Comparison of ENCODE assay signal across 8 mouse cellular contexts in the genomic region with DNA sequence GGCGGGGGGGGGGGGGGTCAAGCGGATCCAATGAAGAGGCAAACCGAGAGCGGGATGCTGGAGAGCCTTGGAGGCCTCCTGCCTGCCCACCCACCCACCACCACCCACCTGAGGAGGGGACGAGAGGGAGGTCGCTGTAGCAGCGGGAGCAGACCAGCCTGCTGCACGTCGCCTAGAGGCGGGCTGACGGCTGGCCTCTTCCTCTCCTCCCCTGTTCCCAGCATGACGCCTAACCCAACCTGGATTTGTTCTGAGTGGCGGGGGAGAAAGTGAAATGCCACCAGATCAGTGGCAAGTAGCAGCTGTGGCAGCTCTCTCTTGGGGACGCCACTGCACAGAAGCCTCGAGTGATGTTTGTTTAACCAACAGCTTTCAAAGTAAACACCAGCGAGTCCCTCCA. TPM values are rescaled to one million over a fixed set of nuclear protein-coding genes. Genes with fewer than 3 reads are reported as not detected.
DNase-seq lines count a peak whose midpoint lies in the region; ATAC-seq lines count a peak whose summit lies in the region.

No protein-coding gene starts in this region.

- H3K4me1 ChIP-seq in hindbrain, embryonic 12.5 days, result peaks cover 49% of the 10 kb centered on the region
- H3K4me1 ChIP-seq in hindbrain, embryonic 16.5 days (ENCODE audit: control insufficient read depth, insufficient read depth, low read depth, low read length), result peaks cover 29% of the 10 kb centered on the region
- peaks cover 39% of the 10 kb centered on the region for H3K4me1 ChIP-seq in heart, embryonic 15.5 days (replicated peaks)
- H3K4me1 ChIP-seq in midbrain, embryonic 11.5 days (ENCODE audit: control insufficient read depth, insufficient read depth, low read length), result peaks cover 33% of the 10 kb centered on the region

- no peaks in the 10 kb centered on the region for H3K36me3 ChIP-seq in hindbrain, embryonic 12.5 days
- no peaks in the 10 kb centered on the region for H3K36me3 ChIP-seq in hindbrain, embryonic 16.5 days (ENCODE audit: control insufficient read depth, insufficient read depth, low read length)
- no peaks in the 10 kb centered on the region for H3K36me3 ChIP-seq in heart, embryonic 15.5 days
- H3K36me3 ChIP-seq in midbrain, embryonic 11.5 days (ENCODE audit: control insufficient read depth, insufficient read depth, low read length), result no peaks in the 10 kb centered on the region

- ATAC-seq in hindbrain, embryonic 12.5 days (ENCODE audit: low FRiP score), result no peak
- ATAC-seq in hindbrain, embryonic 16.5 days, result no peak
- ATAC-seq in heart, embryonic 15.5 days (replicated peaks; ENCODE audit: insufficient number of reproducible peaks, insufficient read depth, low FRiP score, low read depth), result no peak
- ATAC-seq in midbrain, embryonic 11.5 days (ENCODE audit: low FRiP score), result no peak

- no peaks in the 10 kb centered on the region for H3K9me3 ChIP-seq in hindbrain, embryonic 12.5 days (replicated peaks)
- H3K9me3 ChIP-seq in hindbrain, embryonic 16.5 days (ENCODE audit: control insufficient read depth, low read length), result no peaks in the 10 kb centered on the region
- no peaks in the 10 kb centered on the region for H3K9me3 ChIP-seq in heart, embryonic 15.5 days (replicated peaks)
- H3K9me3 ChIP-seq in midbrain, embryonic 11.5 days (ENCODE audit: control insufficient read depth, low read length), result no peaks in the 10 kb centered on the region

- under 1% methylated on average over 15 of the region's 16 CpGs for whole genome bisulfite sequencing in hindbrain, embryonic 12.5 days
- WGBS in hindbrain, embryonic 16.5 days, result 5% methylated on average over 11 of the region's 16 CpGs
- 3% methylated on average over 15 of the region's 16 CpGs for WGBS in heart, embryonic 15.5 days
- WGBS in midbrain, embryonic 11.5 days, result 2% methylated on average over 13 of the region's 16 CpGs

- peaks cover 55% of the 10 kb centered on the region for H3K27me3 ChIP-seq in hindbrain, embryonic 12.5 days
- peaks cover 16% of the 10 kb centered on the region for H3K27me3 ChIP-seq in hindbrain, embryonic 16.5 days (replicated peaks; ENCODE audit: control insufficient read depth, insufficient read depth, low read length)
- peaks cover 22% of the 10 kb centered on the region for H3K27me3 ChIP-seq in heart, embryonic 15.5 days
- H3K27me3 ChIP-seq in midbrain, embryonic 11.5 days (ENCODE audit: control insufficient read depth, insufficient read depth, low read length), result peaks cover 43% of the 10 kb centered on the region

- H3K9ac ChIP-seq in hindbrain, embryonic 12.5 days, result no peak overlapping the region
- H3K9ac ChIP-seq in hindbrain, embryonic 16.5 days (ENCODE audit: low read depth, low read length), result no peak overlapping the region
- H3K9ac ChIP-seq in heart, embryonic 15.5 days, result peak overlapping the region; percentile 54; the same call in 1 of the 2 replicates
- H3K9ac ChIP-seq in midbrain, embryonic 11.5 days (ENCODE audit: low read length), result no peak overlapping the region

- peak overlapping the region; percentile 30 for H3K4me2 ChIP-seq in hindbrain, embryonic 12.5 days (replicated peaks)
- H3K4me2 ChIP-seq in hindbrain, embryonic 16.5 days (ENCODE audit: low read length), result no peak overlapping the region
- peak overlapping the region; percentile 87 for H3K4me2 ChIP-seq in heart, embryonic 15.5 days
- H3K4me2 ChIP-seq in midbrain, embryonic 11.5 days, result no peak overlapping the region

- DNase-seq in cerebellum, postnatal 25 days, result peak; percentile 33 to 43
- peak; percentile 94 for DNase-seq in midbrain, embryonic 11.5 days (ENCODE audit: low spot score, missing footprints)
- no peak for DNase-seq in left cerebral cortex, adult 9 months (ENCODE audit: low spot score in 2 of 2)
- DNase-seq in B cell, adult 2 months, result no peak
- no peak for DNase-seq in testis, postnatal 14 days (ENCODE audit: low spot score)

- no peak overlapping the region for H3K27ac ChIP-seq in hindbrain, embryonic 12.5 days
- H3K27ac ChIP-seq in hindbrain, embryonic 16.5 days (ENCODE audit: low read depth, low read length), result no peak overlapping the region
- H3K27ac ChIP-seq in heart, embryonic 15.5 days, result peak overlapping the region; percentile 65
- no peak overlapping the region for H3K27ac ChIP-seq in midbrain, embryonic 11.5 days (ENCODE audit: low read depth, low read length)

- H3K4me3 ChIP-seq in hindbrain, embryonic 12.5 days, result 0 out of 2 replicates have a peak overlapping the region, but pooled peaks have one; percentile 24
- no peak overlapping the region for H3K4me3 ChIP-seq in hindbrain, embryonic 16.5 days (ENCODE audit: low read length)
- peak overlapping the region; percentile 86 for H3K4me3 ChIP-seq in heart, embryonic 15.5 days
- H3K4me3 ChIP-seq in midbrain, embryonic 11.5 days (ENCODE audit: low read depth, low read length), result peak overlapping the region; percentile 25; the same call in 1 of the 2 replicates

RNA-seq across cellular contexts. Expression of a gene that starts 3.1 kb away (rescaled TPM):
- polyA plus RNA-seq in hindbrain, embryonic 12.5 days (2016; fragmentation: Nextera tagmentation; extraction: Ambion mirVana), result 10.8 and 12.5 TPM in 2 replicates
- 6.1 and 6.9 TPM in 2 replicates for polyA plus RNA-seq in hindbrain, embryonic 16.5 days (2015; fragmentation: Nextera tagmentation; extraction: Ambion mirVana)
- 14.9 and 18.3 TPM in 2 replicates for polyA plus RNA-seq in heart, embryonic 15.5 days (2015; fragmentation: Nextera tagmentation; extraction: Ambion mirVana)
- 8.3 TPM in 2 replicates for polyA plus RNA-seq in midbrain, embryonic 11.5 days (2014; fragmentation: Nextera tagmentation; extraction: Ambion mirVana)

Comparison
In these comparisons a context has a peak if more than half of its experiments do, and no peak if none do; other contexts are left out.
1. H3K4me2 ChIP-seq: peak in hindbrain, embryonic 12.5 days (single experiment) and heart, embryonic 15.5 days (single experiment); none in hindbrain, embryonic 16.5 days (single experiment) and midbrain, embryonic 11.5 days (single experiment).
2. DNase-seq: peak in cerebellum, postnatal 25 days (2 of 2) and midbrain, embryonic 11.5 days (single experiment); none in left cerebral cortex, adult 9 months (0 of 2), B cell, adult 2 months (0 of 2) and testis, postnatal 14 days (single experiment).